Mouse (Mus musculus) forebrain, embryonic 10.5 days (tissue): Measurements from ENCODE around the gene Cdh18. TPM values are rescaled to one million over a fixed set of nuclear protein-coding genes. Genes with fewer than 3 reads are reported as not detected.

Source experiments
- DNase-seq: peaks from one replicate; pipeline ENCODE4 v3.0.0-alpha.2; 2017; ENCODE audit warnings: low spot score; ENCODE audit errors: extremely low spot score
- H3K27ac ChIP-seq: fragments of 300-500 bp; sonication (generic); 2 replicates; pipeline ENCODE4 v1.5.1; 2016; ENCODE audit warnings: mild to moderate bottlenecking
- H3K27me3 ChIP-seq: fragments of 300-500 bp; sonication (generic); 2 replicates; pipeline ENCODE4 v1.6.1; 2016; ENCODE audit warnings: mild to moderate bottlenecking; ENCODE audit not compliant: poor library complexity, severe bottlenecking
- H3K36me3 ChIP-seq: fragments of 300-500 bp; sonication (generic); replicated peaks from 2 replicates; pipeline ENCODE4 v1.6.1; 2016; ENCODE audit warnings: mild to moderate bottlenecking, moderate library complexity
- H3K4me1 ChIP-seq: fragments of 300-500 bp; sonication (generic); 2 replicates; pipeline ENCODE4 v1.6.1; 2016
- H3K4me3 ChIP-seq: fragments of 300-500 bp; sonication (generic); 2 replicates; pipeline ENCODE4 v1.5.1; 2016; ENCODE audit warnings: mild to moderate bottlenecking, moderate library complexity
- H3K9me3 ChIP-seq: fragments of 300-500 bp; sonication (generic); 2 replicates; pipeline ENCODE4 v1.6.1; 2016; ENCODE audit warnings: mild to moderate bottlenecking, moderate library complexity
- WGBS: fragments of 180-500 bp; shearing (Covaris S2); methylation state at CpG from one replicate; pipeline ENCODE4 v1.1.7; 2016; 5-methylcytosine and 5-hydroxymethylcytosine counted together
- polyA plus RNA-seq: library from polyadenylated mRNA; unstranded; fragments of >200 nt; fragmentation: Nextera tagmentation; extraction: Ambion mirVana; gene quantifications from 2 replicates; pipeline ENCODE4 v1.2.1, GENCODE M21; 2016

Cdh18 gene
- polyA plus RNA-seq, 1 experiment from 2014 or later = 0.09 TPM

DNA sequence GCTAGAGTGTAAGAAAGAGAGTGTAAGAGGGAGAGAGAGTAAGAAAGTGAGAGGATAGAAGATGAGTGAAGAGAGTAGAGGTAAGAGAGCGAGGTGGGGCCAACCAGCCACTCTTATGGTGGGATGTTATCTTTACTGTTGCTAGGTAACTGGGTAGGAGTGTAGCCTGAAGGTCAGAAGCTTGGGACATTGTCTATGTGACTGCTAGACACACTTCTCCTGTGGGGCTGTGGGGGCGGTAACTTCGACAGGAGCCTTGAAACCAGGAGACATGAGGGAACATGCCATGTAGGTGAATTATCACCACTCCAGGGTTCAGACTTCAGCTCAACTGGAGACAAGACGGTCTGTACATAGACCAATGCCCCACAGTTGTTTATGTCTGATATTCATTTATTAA is 227.5 kb downstream of the Cdh18 start:
- Histone ChIP-seq H3K27ac (no peak overlapping the region), H3K4me3 (no peak overlapping the region), H3K4me1 (no peaks in the 10 kb centered on the region), H3K9me3 (no peaks in the 10 kb centered on the region), H3K36me3 (no peaks in the 10 kb centered on the region), H3K27me3 (no peaks in the 10 kb centered on the region)
- WGBS = 90% methylated on average over 4 of the region's 4 CpGs
- DNase-seq = no peak

DNA sequence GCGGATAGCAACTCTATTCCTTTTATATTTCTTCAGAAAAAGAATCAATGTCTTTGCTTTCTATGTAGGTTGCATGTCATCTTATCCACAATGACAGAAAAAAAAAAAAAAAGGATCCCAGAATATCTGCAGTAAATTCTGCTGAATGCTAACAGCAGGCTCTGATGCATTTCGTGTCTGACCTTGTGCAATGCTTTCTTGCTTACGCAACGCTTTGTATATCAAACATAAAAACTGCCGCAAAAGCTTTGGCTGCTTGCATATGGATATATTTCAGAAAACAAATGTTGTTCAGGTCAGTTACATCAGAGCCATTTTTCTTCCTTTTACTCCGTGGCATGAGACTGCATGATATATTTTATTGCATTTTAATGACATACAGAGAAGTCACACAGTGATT is 240.9 kb downstream of the Cdh18 start:
- H3K27ac ChIP-seq = no peak overlapping the region
- 93% methylated on average over 6 of the region's 6 CpGs for WGBS

DNA sequence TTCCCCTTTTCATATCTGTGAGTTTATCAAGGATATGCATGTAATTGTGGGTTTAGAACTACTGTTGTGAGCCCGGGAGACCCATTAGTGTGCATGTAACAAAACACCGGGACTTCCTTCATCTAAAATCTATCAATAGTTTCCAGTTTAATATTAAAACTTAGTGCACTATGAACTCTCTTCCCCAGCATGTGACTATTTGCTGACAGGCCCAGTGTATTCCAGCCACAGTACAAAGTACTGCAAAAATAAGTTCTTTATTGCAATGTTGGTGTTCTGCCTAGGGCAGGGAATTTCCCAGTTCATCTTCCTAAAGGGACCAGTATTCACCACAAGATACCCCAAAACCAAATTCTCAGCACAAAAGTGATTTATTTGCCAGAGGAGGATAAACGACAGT is 243.0 kb downstream of the Cdh18 start:
- Histone ChIP-seq H3K27me3 (no peaks in the 10 kb centered on the region), H3K27ac (no peak overlapping the region), H3K4me1 (no peaks in the 10 kb centered on the region), H3K4me3 (no peak overlapping the region), H3K9me3 (no peaks in the 10 kb centered on the region), H3K36me3 (no peaks in the 10 kb centered on the region)
- WGBS = 90% methylated on average over 3 of the region's 3 CpGs
- no peak for DNase-seq

More for the DNA sequence above, 240.9 kb downstream of the Cdh18 start:
- Histone ChIP-seq H3K4me1 (no peaks in the 10 kb centered on the region), H3K4me3 (no peak overlapping the region), H3K27me3 (no peaks in the 10 kb centered on the region), H3K9me3 (no peaks in the 10 kb centered on the region), H3K36me3 (no peaks in the 10 kb centered on the region)
- DNase-seq = no peak

DNA sequence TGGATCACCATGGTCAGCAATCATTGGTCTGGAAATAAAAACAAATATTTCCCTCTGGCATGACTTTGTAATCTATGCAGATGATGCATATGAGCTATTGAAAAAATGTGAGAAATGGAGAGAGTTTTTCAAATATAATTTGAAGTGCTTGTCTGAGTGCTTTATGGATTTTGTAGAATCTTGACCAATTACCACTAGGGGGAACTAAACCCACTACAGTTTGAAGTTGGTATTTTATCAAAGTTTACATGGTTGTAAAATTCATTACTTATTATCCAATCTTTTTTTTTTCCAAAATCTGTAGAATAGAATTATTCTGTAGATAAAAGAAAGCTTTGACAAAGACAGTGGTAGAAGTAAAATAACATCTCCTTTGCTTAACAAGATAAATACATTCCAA is 284.3 kb downstream of the Cdh18 start:
- H3K9me3 ChIP-seq = no peaks in the 10 kb centered on the region
- H3K36me3 ChIP-seq = no peaks in the 10 kb centered on the region
- H3K4me3 ChIP-seq = no peak overlapping the region
- H3K4me1 ChIP-seq = no peaks in the 10 kb centered on the region
- H3K27me3 ChIP-seq = no peaks in the 10 kb centered on the region
- H3K27ac ChIP-seq = no peak overlapping the region
- DNase-seq = no peak

DNA sequence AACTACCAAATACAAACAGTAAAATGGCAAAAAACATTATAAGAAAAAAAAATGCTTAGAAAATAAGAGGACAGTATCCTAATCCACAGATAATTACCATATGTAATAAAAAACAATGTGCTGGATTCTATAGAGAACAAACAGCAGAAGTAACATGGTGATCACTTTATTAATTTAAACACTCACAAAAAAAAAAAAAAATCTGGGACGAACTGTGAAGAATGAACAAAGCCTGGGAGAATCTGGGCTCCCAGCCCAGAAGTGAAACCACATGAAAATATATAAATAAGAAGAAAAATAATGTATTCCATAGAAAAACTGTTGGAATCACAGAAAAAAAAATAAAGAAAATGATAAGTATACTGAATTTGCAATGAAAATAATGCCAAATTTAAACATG is 288.4 kb downstream of the Cdh18 start:
- Histone ChIP-seq H3K4me3 (no peak overlapping the region), H3K36me3 (no peaks in the 10 kb centered on the region), H3K9me3 (no peaks in the 10 kb centered on the region), H3K27ac (no peak overlapping the region), H3K4me1 (no peaks in the 10 kb centered on the region), H3K27me3 (no peaks in the 10 kb centered on the region)
- 78% methylated on average over 1 of the region's 1 CpGs for WGBS
- no peak for DNase-seq

DNA sequence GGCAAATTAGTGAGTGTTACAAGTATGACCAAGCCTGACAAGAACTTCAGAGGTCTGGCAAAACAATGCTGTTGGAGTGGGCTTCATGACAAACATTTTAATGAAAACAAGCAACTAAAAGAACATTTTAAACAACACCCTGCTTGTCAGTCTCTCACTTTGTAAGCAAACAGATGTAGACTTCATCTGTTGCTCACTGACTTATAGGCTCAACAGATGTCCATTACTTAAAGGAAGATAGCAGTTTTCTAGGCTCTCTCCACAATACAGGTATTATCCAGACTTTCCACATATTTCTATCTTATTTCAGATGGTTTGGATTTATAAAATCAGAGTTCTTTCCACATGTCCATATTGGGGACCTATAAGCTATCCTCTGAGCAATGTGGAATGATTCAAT is 308.9 kb downstream of the Cdh18 start:
- no peaks in the 10 kb centered on the region for H3K9me3 ChIP-seq
- no peaks in the 10 kb centered on the region for H3K4me1 ChIP-seq
- H3K27me3 ChIP-seq = no peaks in the 10 kb centered on the region
- H3K27ac ChIP-seq = no peak overlapping the region
- no peak overlapping the region for H3K4me3 ChIP-seq
- H3K36me3 ChIP-seq = no peaks in the 10 kb centered on the region
- no peak for DNase-seq

DNA sequence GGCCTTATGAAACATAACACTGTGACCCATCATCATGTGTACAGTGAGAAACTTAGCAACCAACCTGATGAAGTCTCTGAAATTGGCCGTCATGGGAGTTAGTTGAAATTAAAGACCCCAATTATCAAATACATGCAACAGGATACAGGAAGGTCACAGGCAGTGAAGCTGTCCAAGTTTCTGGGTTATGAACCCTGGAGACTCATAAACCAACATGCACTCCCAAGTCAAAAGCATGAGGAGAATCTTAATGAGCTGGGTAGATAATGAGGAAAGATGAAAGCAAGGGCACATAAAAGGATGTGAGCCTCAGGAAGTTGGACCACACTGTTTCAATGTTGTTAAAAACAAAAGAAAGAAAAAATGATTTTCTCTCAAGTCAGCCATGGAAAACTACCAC is 321.9 kb downstream of the Cdh18 start:
- no peak for DNase-seq
- 86% methylated on average over 1 of the region's 1 CpGs for WGBS
- no peaks in the 10 kb centered on the region for H3K27me3 ChIP-seq
- no peaks in the 10 kb centered on the region for H3K9me3 ChIP-seq
- H3K36me3 ChIP-seq = no peaks in the 10 kb centered on the region
- peaks cover 4% of the 10 kb centered on the region; the same call in 1 of the 2 replicates for H3K4me1 ChIP-seq
- H3K27ac ChIP-seq = no peak overlapping the region
- no peak overlapping the region for H3K4me3 ChIP-seq

DNA sequence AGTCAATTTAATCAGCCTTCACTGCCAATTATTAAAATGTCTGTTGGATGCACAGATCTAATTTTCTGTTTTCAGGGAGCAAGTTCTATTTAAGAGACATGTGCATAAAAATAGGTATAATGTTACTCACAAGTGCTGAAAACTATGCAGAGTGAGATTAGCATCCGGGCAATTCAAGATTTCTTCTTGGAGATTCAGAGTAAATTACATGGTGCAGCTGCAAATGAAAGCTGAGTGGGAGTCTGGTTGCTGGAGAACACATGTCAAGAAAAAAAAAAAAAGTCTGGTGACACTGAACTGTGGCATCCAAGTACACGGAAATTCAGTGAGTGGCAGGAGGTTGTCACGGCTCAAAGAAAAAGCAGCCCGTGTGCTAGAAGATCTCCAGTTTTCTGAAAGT is 348.9 kb downstream of the Cdh18 start:
- DNase-seq = no peak
- Histone ChIP-seq H3K4me3 (no peak overlapping the region), H3K27me3 (no peaks in the 10 kb centered on the region), H3K27ac (no peak overlapping the region), H3K9me3 (no peaks in the 10 kb centered on the region), H3K36me3 (no peaks in the 10 kb centered on the region), H3K4me1 (no peaks in the 10 kb centered on the region)
- WGBS = 85% methylated on average over 4 of the region's 4 CpGs

DNA sequence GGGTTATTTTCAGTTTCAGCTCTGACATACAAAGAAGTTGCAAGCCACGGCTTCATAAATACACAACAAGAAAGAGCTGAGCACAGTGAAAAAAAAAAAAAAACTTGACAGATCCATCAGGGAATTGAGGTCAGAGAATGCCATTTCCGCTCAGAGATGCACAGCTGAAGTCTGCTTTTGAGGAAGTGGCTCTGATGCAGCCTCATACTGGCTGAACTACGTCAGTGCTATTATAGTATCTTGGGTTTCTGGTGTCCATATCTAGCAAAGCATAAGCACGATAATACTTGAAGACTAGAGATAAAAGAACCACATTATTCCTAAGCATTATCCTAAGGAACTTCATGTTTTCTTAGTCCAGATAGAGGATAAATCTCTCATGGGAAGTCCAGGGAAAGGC is 349.4 kb downstream of the Cdh18 start:
- Histone ChIP-seq H3K27me3 (no peaks in the 10 kb centered on the region), H3K36me3 (no peaks in the 10 kb centered on the region), H3K27ac (no peak overlapping the region), H3K9me3 (no peaks in the 10 kb centered on the region), H3K4me3 (no peak overlapping the region), H3K4me1 (no peaks in the 10 kb centered on the region)
- DNase-seq = no peak
- WGBS = 93% methylated on average over 4 of the region's 4 CpGs

DNA sequence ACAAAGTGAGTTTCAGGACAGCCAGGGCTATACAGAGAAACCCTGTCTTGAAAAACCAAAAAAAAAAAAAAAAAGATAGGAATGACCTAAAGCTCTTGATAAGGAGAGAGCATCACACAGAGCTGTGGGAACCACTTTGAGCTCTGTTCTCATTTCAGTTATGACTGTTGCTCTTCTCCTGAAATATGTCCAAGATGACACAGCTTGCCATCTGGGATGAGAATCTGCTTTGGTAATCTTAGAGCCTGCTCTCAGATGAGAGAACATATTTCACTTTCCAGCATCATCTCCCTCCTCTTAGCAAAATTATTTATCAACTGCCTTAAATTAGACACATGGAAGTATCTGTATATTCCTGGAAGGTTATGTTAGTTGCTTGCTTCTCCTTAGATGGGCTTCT is 365.6 kb downstream of the Cdh18 start:
- H3K36me3 ChIP-seq = no peaks in the 10 kb centered on the region
- DNase-seq = no peak
- no peak overlapping the region for H3K27ac ChIP-seq
- no peaks in the 10 kb centered on the region for H3K9me3 ChIP-seq
- no peak overlapping the region for H3K4me3 ChIP-seq
- H3K27me3 ChIP-seq = no peaks in the 10 kb centered on the region
- H3K4me1 ChIP-seq = no peaks in the 10 kb centered on the region

DNA sequence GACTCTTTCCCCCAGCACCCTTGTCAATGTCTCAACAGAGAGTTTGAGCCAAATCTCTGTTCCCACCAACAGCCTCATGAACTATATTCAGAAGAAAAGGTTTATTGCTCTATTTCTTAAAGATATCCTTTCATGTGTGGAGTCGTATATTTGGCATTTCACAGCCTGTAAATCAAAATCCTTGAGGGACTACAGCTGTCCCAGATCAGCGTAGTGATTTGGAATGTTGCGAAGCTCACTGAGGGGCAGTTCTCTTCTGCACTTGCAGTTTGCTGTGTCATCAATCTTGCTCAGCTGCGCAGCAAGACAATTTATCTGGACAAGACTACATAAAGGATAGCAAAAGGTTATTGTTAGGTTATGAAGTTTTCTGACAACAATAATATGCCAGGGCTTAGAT is 385.5 kb downstream of the Cdh18 start:
- no peaks in the 10 kb centered on the region for H3K4me1 ChIP-seq
- no peaks in the 10 kb centered on the region for H3K36me3 ChIP-seq
- no peak overlapping the region for H3K27ac ChIP-seq
- DNase-seq = no peak
- H3K27me3 ChIP-seq = no peaks in the 10 kb centered on the region
- no peaks in the 10 kb centered on the region for H3K9me3 ChIP-seq
- 87% methylated on average over 4 of the region's 4 CpGs for WGBS
- H3K4me3 ChIP-seq = no peak overlapping the region

DNA sequence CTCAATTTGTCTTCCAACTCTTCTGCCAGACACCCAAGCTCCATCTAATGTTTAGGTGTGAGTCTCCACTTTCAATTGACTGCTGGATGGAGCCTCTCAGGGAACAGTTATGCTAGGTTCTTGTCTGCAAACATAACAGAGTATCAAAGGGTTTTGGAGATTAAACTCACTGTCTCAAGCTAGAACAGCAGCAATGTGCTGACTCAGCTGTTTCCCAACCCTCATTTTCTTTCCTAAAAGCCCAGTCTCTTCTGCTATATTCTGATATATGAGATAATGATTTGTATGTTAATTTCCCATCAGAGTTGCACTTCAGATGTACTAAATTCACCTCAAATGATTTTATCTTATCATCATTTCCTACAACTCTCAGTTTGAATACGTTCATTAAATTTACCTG is 398.4 kb downstream of the Cdh18 start:
- Histone ChIP-seq H3K27me3 (no peaks in the 10 kb centered on the region), H3K9me3 (no peaks in the 10 kb centered on the region), H3K4me1 (no peaks in the 10 kb centered on the region), H3K27ac (no peak overlapping the region), H3K36me3 (no peaks in the 10 kb centered on the region), H3K4me3 (no peak overlapping the region)
- 95% methylated on average over 1 of the region's 1 CpGs for WGBS
- DNase-seq = no peak

DNA sequence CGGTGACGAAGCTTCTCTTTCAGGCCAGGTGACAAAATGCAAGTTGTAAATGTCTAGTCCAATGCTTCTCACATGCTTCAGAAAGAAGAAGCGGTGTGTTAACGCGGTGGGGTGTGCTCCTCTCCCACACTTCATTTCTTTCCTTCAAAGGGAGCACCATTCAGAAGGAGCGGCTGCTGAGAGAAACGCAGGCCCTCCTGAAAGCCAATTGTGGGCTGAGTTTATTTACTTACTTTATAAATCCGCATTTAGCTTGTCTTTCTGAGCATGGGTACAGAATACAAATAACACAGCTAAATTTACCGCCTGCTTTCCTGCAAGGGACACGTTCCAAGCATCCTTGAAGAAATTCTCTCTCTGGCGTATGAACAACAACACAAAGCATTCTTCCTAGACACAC is 420.6 kb downstream of the Cdh18 start:
- H3K4me1 ChIP-seq = no peaks in the 10 kb centered on the region
- WGBS = 81% methylated on average over 11 of the region's 11 CpGs

DNA sequence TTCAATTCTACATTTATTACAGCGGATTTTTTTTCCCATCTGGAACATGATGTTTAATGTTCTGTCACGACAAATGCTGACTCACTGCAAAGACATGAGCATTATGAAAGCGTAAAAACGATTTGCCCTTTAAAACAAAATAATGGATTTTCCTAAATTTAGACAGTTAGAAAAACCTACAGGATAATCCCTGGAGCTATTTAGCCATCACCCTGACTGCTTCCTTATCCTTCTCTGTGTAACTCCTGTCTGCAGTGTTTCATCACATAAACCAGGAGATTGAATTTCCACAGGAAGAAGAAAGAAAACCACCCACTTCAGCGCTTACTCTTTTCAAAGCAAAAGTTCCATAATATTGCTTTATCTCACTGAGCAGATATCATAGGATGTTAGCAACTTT is 431.3 kb downstream of the Cdh18 start:
- Histone ChIP-seq H3K4me3 (no peak overlapping the region), H3K36me3 (no peaks in the 10 kb centered on the region), H3K27ac (no peak overlapping the region), H3K9me3 (no peaks in the 10 kb centered on the region), H3K4me1 (no peaks in the 10 kb centered on the region), H3K27me3 (no peaks in the 10 kb centered on the region)
- DNase-seq = no peak
- 92% methylated on average over 5 of the region's 5 CpGs for WGBS

More for the DNA sequence above, 420.6 kb downstream of the Cdh18 start:
- no peaks in the 10 kb centered on the region for H3K9me3 ChIP-seq
- H3K4me3 ChIP-seq = no peak overlapping the region
- H3K36me3 ChIP-seq = no peaks in the 10 kb centered on the region
- no peaks in the 10 kb centered on the region for H3K27me3 ChIP-seq
- no peak for DNase-seq
- no peak overlapping the region for H3K27ac ChIP-seq
